Mouse (Mus musculus) embryonic fibroblast, embryonic 13.5 days (primary cell): ENCODE measurements around the gene Trem2.

Experiments used
- CTCF ChIP-seq: IDR thresholded peaks from 2 replicates; pipeline ENCODE4 v1.5.1; 2011; ENCODE audit warnings: mild to moderate bottlenecking, control low read depth, low read length, moderate library complexity, borderline replicate concordance; ENCODE audit not compliant: insufficient read depth
- POLR2A ChIP-seq: IDR thresholded peaks from 2 replicates; pipeline ENCODE4 v1.6.1; 2011; ENCODE audit warnings: low read depth, mild to moderate bottlenecking, control low read depth, low read length, moderate library complexity

DNA sequence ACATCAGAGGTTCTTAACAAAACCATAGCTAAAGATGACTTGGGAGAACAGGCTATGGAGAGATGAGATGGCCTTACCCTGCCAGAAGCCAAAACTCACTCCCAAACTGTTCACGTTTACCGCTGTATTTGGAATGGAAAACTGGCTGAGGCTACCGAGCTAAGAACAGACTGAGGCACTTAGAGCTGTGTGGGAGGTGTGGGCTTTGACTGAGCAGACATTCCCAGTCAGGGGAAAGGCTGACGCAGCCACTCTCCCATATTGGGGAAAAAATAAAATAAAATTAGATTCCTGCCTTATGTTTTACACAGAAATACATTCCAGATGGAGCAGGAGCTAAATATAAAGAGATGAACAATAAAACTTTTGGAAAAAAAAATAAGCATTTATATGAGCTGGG, 19.5 kb upstream of the Trem2 start:
- TF ChIP-seq CTCF (no peak), POLR2A (no peak)
